Mouse (Mus musculus) C2C12 (cell line): ENCODE data around the gene Gm12216. TPM values are rescaled to one million over a fixed set of nuclear protein-coding genes. Genes with fewer than 3 reads are reported as not detected.

Experiments used
- H3K27me3 ChIP-seq: one replicate; pipeline ENCODE4 v1.6.1; 2011; ENCODE audit not compliant: control insufficient read depth, insufficient read depth, insufficient read length
- H3K36me3 ChIP-seq: one replicate; pipeline ENCODE4 v1.6.1; 2011; ENCODE audit not compliant: control insufficient read depth, insufficient read depth
- H3K4me3 ChIP-seq: one replicate; pipeline ENCODE4 v1.5.1; 2011; ENCODE audit warnings: mild to moderate bottlenecking, control low read depth; ENCODE audit not compliant: poor library complexity, insufficient read depth, severe bottlenecking
- H3K79me2 ChIP-seq: one replicate; pipeline ENCODE4 v1.6.1; 2011; ENCODE audit not compliant: control insufficient read depth, insufficient read depth
- H3K79me3 ChIP-seq: one replicate; pipeline ENCODE4 v1.6.1; 2011; ENCODE audit warnings: low read depth, control low read depth
- H3ac ChIP-seq: one replicate; pipeline ENCODE3; 2011; ENCODE audit warnings: low read depth; ENCODE audit not compliant: control insufficient read depth, insufficient read length
- CEBPB ChIP-seq: IDR thresholded peaks from one replicate; pipeline ENCODE4 v1.6.1; 2011; ENCODE audit warnings: low read depth, mild to moderate bottlenecking, control low read depth, moderate library complexity
- CTCF ChIP-seq: IDR thresholded peaks from one replicate; pipeline ENCODE4 v1.5.1; 2011; ENCODE audit not compliant: control insufficient read depth, insufficient read depth, insufficient read length
- FOSL1 ChIP-seq: IDR thresholded peaks from one replicate; pipeline ENCODE4 v1.8.0; 2011; ENCODE audit warnings: mild to moderate bottlenecking, low read length; ENCODE audit not compliant: poor library complexity, insufficient read depth, severe bottlenecking
- MAX ChIP-seq: IDR thresholded peaks from one replicate; pipeline ENCODE4 v1.6.1; 2011; ENCODE audit warnings: mild to moderate bottlenecking, control low read depth
- MYOD1 ChIP-seq: IDR thresholded peaks from one replicate; pipeline ENCODE4 v1.6.1; 2011; ENCODE audit warnings: low read depth; ENCODE audit not compliant: control insufficient read depth, insufficient read length
- MYOG ChIP-seq: IDR thresholded peaks from one replicate; pipeline ENCODE4 v1.6.1; 2011; ENCODE audit not compliant: control insufficient read depth, insufficient read length; ENCODE audit errors: extremely low read depth
- USF1 ChIP-seq: IDR thresholded peaks from one replicate; pipeline ENCODE4 v1.6.1; 2011; ENCODE audit warnings: low read depth, mild to moderate bottlenecking, control low read depth, moderate library complexity
- polyA plus RNA-seq: library from polyadenylated mRNA; unstranded; fragments of >200 nt; fragmentation: generic; extraction: Trizol; gene quantifications from one replicate; pipeline ENCODE4 v1.2.1, GENCODE M21; 2012; ENCODE audit warnings: missing spikeins

Gene Gm12216
- polyA plus RNA-seq, 1 experiment = 0.49 TPM

GRCm38 (mm10) chr11:53771001-53771744, 87.9 kb downstream of the Gm12216 start:
- Histone ChIP-seq H3K79me3 (peaks cover 50% of the 10 kb centered on the region), H3K36me3 (peaks cover 54% of the 10 kb centered on the region), H3K79me2 (peaks cover 70% of the 10 kb centered on the region), H3K4me3 (peak overlapping the region; percentile 100), H3ac (peak overlapping the region; percentile 32), H3K27me3 (no peaks in the 10 kb centered on the region)
- TF ChIP-seq MAX (no peak), CEBPB (no peak), USF1 (no peak), FOSL1 (no peak), CTCF (no peak), MYOD1 (no peak), MYOG (no peak)

- peaks cover 45% of the 10 kb centered on the region for H3K36me3 ChIP-seq
- no peaks in the 10 kb centered on the region for H3K27me3 ChIP-seq
- H3ac ChIP-seq = peak overlapping the region; percentile 86
- H3K79me3 ChIP-seq = peaks cover 44% of the 10 kb centered on the region
- H3K4me3 ChIP-seq = peak overlapping the region; percentile 100
- TF ChIP-seq USF1 = no peak
- TF ChIP-seq CTCF = peak; percentile 54
- H3K79me2 ChIP-seq = peaks cover 61% of the 10 kb centered on the region
Measured at GRCm38 (mm10) chr11:53770125-53770791, 88.8 kb downstream of the Gm12216 start.

- H3K27me3 ChIP-seq = no peaks in the 10 kb centered on the region
- H3K79me3 ChIP-seq = peaks cover 42% of the 10 kb centered on the region
- TF ChIP-seq FOSL1 (no peak), MYOD1 (no peak), USF1 (no peak), MAX (no peak), CEBPB (no peak), MYOG (no peak), CTCF (no peak)
- H3K36me3 ChIP-seq = peaks cover 39% of the 10 kb centered on the region
- H3ac ChIP-seq = peak within 1 kb of the TSS; percentile 86
- peak within 1 kb of the TSS; percentile 100 for H3K4me3 ChIP-seq
- H3K79me2 ChIP-seq = peaks cover 56% of the 10 kb centered on the region
Measured at GRCm38 (mm10) chr11:53769760-53770124, 89.3 kb downstream of the Gm12216 start, which contains the start of gene Irf1. TSS of gene Irf1 (plus strand) at chr11:53770014.

GRCm38 (mm10) chr11:53769185-53769576, 89.9 kb downstream of the Gm12216 start:
- Histone ChIP-seq H3ac (peak overlapping the region; percentile 41), H3K79me3 (peaks cover 40% of the 10 kb centered on the region), H3K36me3 (peaks cover 34% of the 10 kb centered on the region), H3K4me3 (no peak overlapping the region), H3K79me2 (peaks cover 51% of the 10 kb centered on the region), H3K27me3 (no peaks in the 10 kb centered on the region)
- no peak for TF ChIP-seq USF1
- no peak for TF ChIP-seq MYOG
- TF ChIP-seq CEBPB = no peak

- H3K79me2 ChIP-seq = peaks cover 45% of the 10 kb centered on the region
- TF ChIP-seq FOSL1 (no peak), MYOD1 (no peak)
- peaks cover 35% of the 10 kb centered on the region for H3K79me3 ChIP-seq
- no peaks in the 10 kb centered on the region for H3K27me3 ChIP-seq
- H3ac ChIP-seq = no peak overlapping the region
- no peak overlapping the region for H3K4me3 ChIP-seq
- peaks cover 28% of the 10 kb centered on the region for H3K36me3 ChIP-seq
Measured at GRCm38 (mm10) chr11:53768422-53769184, 90.5 kb downstream of the Gm12216 start.
